Mouse (Mus musculus): ENCODE results near the gene Slc16a6. TPM values are rescaled to one million over a fixed set of nuclear protein-coding genes. Genes with fewer than 3 reads are reported as not detected.
A peak's percentile ranks its signal among the peaks of the same experiment; 100 is the strongest.

The Slc16a6 gene
- polyA plus RNA-seq, 1 experiment from 2014 or later = 143 TPM

- no peak for ATAC-seq
- no peak overlapping the region for H3K4me3 ChIP-seq (ENCODE audit: low read depth, low read length)
These were observed 33.7 kb upstream of the Slc16a6 start for GRCm38 (mm10) chr11:109507068-109507467.

GRCm38 (mm10) chr11:109505823-109506222 is 32.4 kb upstream of the Slc16a6 start:
- no peaks in the 10 kb centered on the region for H3K36me3 ChIP-seq (ENCODE audit: control insufficient read depth, insufficient read depth)
- no peaks in the 10 kb centered on the region for H3K4me1 ChIP-seq (replicated peaks; ENCODE audit: control insufficient read depth, insufficient read depth, low read length)
- no peak overlapping the region for H3K9ac ChIP-seq (ENCODE audit: low read depth, low read length)
- no peak overlapping the region for H3K4me3 ChIP-seq (ENCODE audit: low read depth, low read length)
- 90% methylated on average over 4 of the region's 4 CpGs for WGBS
- H3K27me3 ChIP-seq (replicated peaks; ENCODE audit: control insufficient read depth, insufficient read depth, low read length) = no peaks in the 10 kb centered on the region
- no peak overlapping the region for H3K4me2 ChIP-seq (replicated peaks; ENCODE audit: low read depth)
- no peak for ATAC-seq
- TF ChIP-seq CTCF (IDR thresholded peaks at IDR 0.05; ENCODE audit: low read depth) = no peak
- no peaks in the 10 kb centered on the region for H3K9me3 ChIP-seq (ENCODE audit: control insufficient read depth)
- H3K27ac ChIP-seq (ENCODE audit: low read depth, low read length) = no peak overlapping the region

More at GRCm38 (mm10) chr11:109507068-109507467, 33.7 kb upstream of the Slc16a6 start:
- Histone ChIP-seq H3K36me3 (ENCODE audit: control insufficient read depth, insufficient read depth) (no peaks in the 10 kb centered on the region), H3K27ac (ENCODE audit: low read depth, low read length) (no peak overlapping the region), H3K4me2 (replicated peaks; ENCODE audit: low read depth) (no peak overlapping the region), H3K4me1 (replicated peaks; ENCODE audit: control insufficient read depth, insufficient read depth, low read length) (no peaks in the 10 kb centered on the region), H3K9me3 (ENCODE audit: control insufficient read depth) (no peaks in the 10 kb centered on the region), H3K9ac (ENCODE audit: low read depth, low read length) (no peak overlapping the region), H3K27me3 (replicated peaks; ENCODE audit: control insufficient read depth, insufficient read depth, low read length) (no peaks in the 10 kb centered on the region)
- 75% methylated on average over 3 of the region's 3 CpGs for WGBS
- TF ChIP-seq CTCF (IDR thresholded peaks at IDR 0.05; ENCODE audit: low read depth) = no peak

GRCm38 (mm10) chr11:109504977-109505376 is 31.6 kb upstream of the Slc16a6 start:
- H3K36me3 ChIP-seq (ENCODE audit: control insufficient read depth, insufficient read depth) = no peaks in the 10 kb centered on the region
- H3K9me3 ChIP-seq (ENCODE audit: control insufficient read depth) = no peaks in the 10 kb centered on the region
- H3K4me1 ChIP-seq (replicated peaks; ENCODE audit: control insufficient read depth, insufficient read depth, low read length) = no peaks in the 10 kb centered on the region
- H3K4me3 ChIP-seq (ENCODE audit: low read depth, low read length) = no peak overlapping the region
- no peak overlapping the region for H3K4me2 ChIP-seq (replicated peaks; ENCODE audit: low read depth)
- no peak for TF ChIP-seq CTCF (IDR thresholded peaks at IDR 0.05; ENCODE audit: low read depth)
- H3K9ac ChIP-seq (ENCODE audit: low read depth, low read length) = no peak overlapping the region
- ATAC-seq = no peak
- no peak overlapping the region for H3K27ac ChIP-seq (ENCODE audit: low read depth, low read length)
- WGBS = 64% methylated on average over 9 of the region's 9 CpGs
- H3K27me3 ChIP-seq (replicated peaks; ENCODE audit: control insufficient read depth, insufficient read depth, low read length) = no peaks in the 10 kb centered on the region

GRCm38 (mm10) chr11:109500206-109500605 is 26.8 kb upstream of the Slc16a6 start:
- Histone ChIP-seq H3K9me3 (ENCODE audit: control insufficient read depth) (no peaks in the 10 kb centered on the region), H3K27me3 (replicated peaks; ENCODE audit: control insufficient read depth, insufficient read depth, low read length) (no peaks in the 10 kb centered on the region), H3K9ac (ENCODE audit: low read depth, low read length) (no peak overlapping the region), H3K4me2 (replicated peaks; ENCODE audit: low read depth) (no peak overlapping the region), H3K27ac (ENCODE audit: low read depth, low read length) (no peak overlapping the region), H3K4me1 (replicated peaks; ENCODE audit: control insufficient read depth, insufficient read depth, low read length) (peaks cover 5% of the 10 kb centered on the region; the same call in 1 of the 2 replicates), H3K4me3 (ENCODE audit: low read depth, low read length) (no peak overlapping the region), H3K36me3 (ENCODE audit: control insufficient read depth, insufficient read depth) (no peaks in the 10 kb centered on the region)
- no peak for TF ChIP-seq CTCF (IDR thresholded peaks at IDR 0.05; ENCODE audit: low read depth)
- 83% methylated on average over 5 of the region's 5 CpGs for WGBS
- ATAC-seq = no peak

GRCm38 (mm10) chr11:109497990-109498389 is 24.6 kb upstream of the Slc16a6 start:
- H3K27me3 ChIP-seq (replicated peaks; ENCODE audit: control insufficient read depth, insufficient read depth, low read length) = no peaks in the 10 kb centered on the region
- peak; percentile 77 for ATAC-seq
- H3K9ac ChIP-seq (ENCODE audit: low read depth, low read length) = no peak overlapping the region
- TF ChIP-seq CTCF (IDR thresholded peaks at IDR 0.05; ENCODE audit: low read depth) = no peak
- H3K4me2 ChIP-seq (replicated peaks; ENCODE audit: low read depth) = peak overlapping the region; percentile 24
- 17% methylated on average over 9 of the region's 9 CpGs for WGBS
- H3K36me3 ChIP-seq (ENCODE audit: control insufficient read depth, insufficient read depth) = no peaks in the 10 kb centered on the region
- H3K4me1 ChIP-seq (replicated peaks; ENCODE audit: control insufficient read depth, insufficient read depth, low read length) = peaks cover 5% of the 10 kb centered on the region; the same call in 1 of the 2 replicates
- peak overlapping the region; percentile 67 for H3K27ac ChIP-seq (ENCODE audit: low read depth, low read length)
- H3K4me3 ChIP-seq (ENCODE audit: low read depth, low read length) = no peak overlapping the region
- no peaks in the 10 kb centered on the region for H3K9me3 ChIP-seq (ENCODE audit: control insufficient read depth)

GRCm38 (mm10) chr11:109496996-109497714 is 23.8 kb upstream of the Slc16a6 start:
- Histone ChIP-seq H3K9ac (ENCODE audit: low read depth, low read length) (no peak overlapping the region), H3K4me2 (replicated peaks; ENCODE audit: low read depth) (no peak overlapping the region), H3K4me3 (ENCODE audit: low read depth, low read length) (no peak overlapping the region), H3K9me3 (ENCODE audit: control insufficient read depth) (no peaks in the 10 kb centered on the region), H3K4me1 (replicated peaks; ENCODE audit: control insufficient read depth, insufficient read depth, low read length) (peaks cover 5% of the 10 kb centered on the region; the same call in 1 of the 2 replicates), H3K27ac (ENCODE audit: low read depth, low read length) (peak overlapping the region; percentile 36; the same call in 1 of the 2 replicates), H3K36me3 (ENCODE audit: control insufficient read depth, insufficient read depth) (no peaks in the 10 kb centered on the region), H3K27me3 (replicated peaks; ENCODE audit: control insufficient read depth, insufficient read depth, low read length) (no peaks in the 10 kb centered on the region)
- no peak for ATAC-seq
- no peak for TF ChIP-seq CTCF (IDR thresholded peaks at IDR 0.05; ENCODE audit: low read depth)
- WGBS = 81% methylated on average over 6 of the region's 6 CpGs
